Mouse (Mus musculus): ENCODE results near the gene Tmem33. TPM values are rescaled to one million over a fixed set of nuclear protein-coding genes. Genes with fewer than 3 reads are reported as not detected.

The Tmem33 gene
- total RNA-seq, 2 experiments from 2014 or later: 74.6 to 83.9 TPM

DNA sequence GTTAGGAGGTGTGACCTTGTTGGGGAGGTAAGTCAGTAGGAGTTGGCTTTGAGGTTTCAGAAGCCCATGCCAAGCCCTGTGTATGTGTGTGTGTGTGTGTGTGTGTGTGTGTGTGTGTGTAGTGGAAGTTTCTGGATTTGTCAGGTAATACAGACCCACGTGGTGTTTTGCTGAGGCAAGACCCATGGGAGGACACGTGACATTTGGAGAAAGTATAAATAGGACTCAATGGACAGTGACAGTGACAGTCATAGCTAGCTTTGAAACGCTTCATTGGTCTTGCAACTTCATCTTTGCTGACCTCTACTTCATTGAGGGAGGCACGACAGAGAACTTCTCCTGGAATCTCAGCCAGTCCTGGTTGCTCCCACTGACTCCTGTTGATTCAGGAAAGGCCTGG, 8.1 kb upstream of the Tmem33 start:
- DNase-seq (ENCODE audit: low spot score in 2 of 2): no peak

DNA sequence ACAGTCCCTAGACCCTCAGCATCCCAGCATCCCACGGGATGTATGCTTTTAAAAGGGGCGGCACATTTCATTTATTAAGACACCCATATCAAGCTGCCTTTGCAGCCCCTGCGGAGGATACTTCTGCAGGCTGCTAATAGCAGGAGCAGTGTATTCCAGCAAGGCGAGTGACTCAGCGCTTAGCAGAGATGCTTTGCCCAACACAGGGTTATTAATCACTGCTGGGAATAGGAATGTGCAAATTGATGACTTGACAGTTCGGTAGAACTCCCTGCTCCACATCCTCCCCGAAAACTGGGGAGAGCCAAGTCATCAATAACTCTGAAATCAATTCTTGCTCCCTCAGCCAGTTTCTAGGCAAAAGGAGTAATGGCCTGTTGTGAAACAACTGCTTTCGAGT, 4.7 kb upstream of the Tmem33 start:
- no peak for DNase-seq (ENCODE audit: low spot score in 2 of 2)

DNA sequence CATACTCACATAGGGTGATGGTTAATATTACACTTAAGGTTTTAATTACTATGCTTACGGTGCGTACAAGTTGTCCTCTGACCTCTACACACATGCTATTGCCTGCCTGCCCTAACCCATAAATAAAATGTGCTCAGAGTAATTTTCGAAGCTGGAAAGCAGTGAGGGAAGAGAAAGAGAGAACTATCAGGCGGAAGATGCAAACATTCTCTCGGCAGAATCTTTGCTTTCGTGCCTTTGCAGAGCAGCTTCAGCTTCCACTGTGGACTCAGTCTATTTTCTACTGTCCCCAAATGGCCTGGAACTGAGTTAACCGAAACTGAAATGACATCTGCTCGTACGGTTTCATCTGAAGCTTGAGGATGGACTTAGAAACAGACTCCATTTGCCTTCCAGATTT, 1.9 kb upstream of the Tmem33 start:
- no peak for DNase-seq (ENCODE audit: low spot score in 2 of 2)

DNA sequence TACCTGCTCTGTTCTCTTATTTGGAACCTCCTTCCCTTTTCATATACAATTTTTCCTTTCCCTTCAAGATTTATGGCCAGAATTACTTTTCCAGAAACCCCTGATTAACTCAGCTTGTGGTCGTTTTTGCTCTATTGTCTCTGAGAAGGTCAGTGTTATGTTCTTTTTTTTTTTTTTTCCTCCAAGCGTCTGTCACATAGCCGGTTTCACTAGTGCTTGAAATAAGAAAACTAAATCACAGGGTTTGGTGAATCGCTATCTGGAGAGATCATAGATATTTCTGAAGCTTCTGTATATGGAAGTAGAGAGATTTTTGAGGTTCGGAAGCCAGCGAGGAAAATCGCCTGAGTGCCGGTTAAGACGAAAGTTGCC, 220 bp upstream of the Tmem33 start:
- DNase-seq (ENCODE audit: low spot score in 2 of 2): no peak

DNA sequence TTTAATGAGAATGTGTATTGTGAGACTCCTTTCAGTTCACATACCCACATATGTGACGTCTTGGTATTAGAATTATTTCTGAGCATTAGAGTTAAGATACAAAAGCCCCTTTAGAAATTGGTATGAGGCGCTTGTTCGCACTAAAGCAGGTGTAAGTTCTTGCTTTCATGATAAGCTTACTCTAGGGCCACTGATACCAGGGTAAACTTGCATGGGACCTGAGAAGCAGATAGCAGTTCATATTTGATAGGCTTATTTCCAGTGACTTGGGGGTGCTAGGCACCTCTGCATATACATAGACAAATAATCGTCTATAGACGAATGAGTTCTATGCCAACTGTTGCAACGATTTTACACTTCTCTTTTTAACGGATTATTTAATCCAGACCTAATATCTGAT, 2.6 kb downstream of the Tmem33 start:
- DNase-seq (ENCODE audit: low spot score in 2 of 2): no peak

DNA sequence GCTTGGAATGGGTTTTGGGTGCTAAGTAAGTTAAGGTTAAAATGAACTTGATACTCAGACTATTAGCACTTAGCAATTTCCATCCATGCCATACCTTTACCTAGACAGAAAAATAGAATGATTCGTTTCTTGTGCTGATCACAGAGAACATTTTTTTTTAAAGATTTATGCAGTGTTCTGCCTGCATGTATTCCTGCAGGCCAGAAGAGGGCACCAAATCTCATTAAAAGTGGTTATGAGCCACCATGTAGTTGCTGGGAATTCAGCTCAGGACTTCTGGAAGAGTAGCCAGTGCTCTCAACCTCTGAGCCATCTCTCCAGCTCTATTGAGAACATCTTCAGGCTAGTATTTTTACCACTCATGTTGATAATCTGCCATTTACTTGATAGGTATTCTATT, 5.7 kb downstream of the Tmem33 start:
- DNase-seq (ENCODE audit: low spot score in 2 of 2): no peak

DNA sequence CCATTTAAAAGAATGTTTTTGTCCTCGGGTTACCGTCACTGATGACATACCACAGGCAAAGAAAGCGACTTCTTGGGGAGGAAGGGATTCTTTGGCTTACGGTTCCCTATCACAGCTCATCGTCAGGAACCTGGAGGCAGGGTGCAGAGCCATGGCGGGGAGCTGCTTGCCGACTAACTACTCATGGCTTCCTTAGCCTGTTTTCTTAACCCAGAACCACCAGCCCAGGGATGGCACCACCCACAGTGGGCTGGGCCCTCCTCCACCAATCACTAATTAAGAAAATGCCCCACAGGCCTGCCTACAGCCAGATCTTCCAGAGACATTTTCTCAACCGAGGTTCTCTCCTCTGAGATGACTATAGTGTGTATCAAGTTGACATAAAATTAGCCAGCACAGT, 8.9 kb downstream of the Tmem33 start:
- DNase-seq (ENCODE audit: low spot score in 2 of 2): no peak

DNA sequence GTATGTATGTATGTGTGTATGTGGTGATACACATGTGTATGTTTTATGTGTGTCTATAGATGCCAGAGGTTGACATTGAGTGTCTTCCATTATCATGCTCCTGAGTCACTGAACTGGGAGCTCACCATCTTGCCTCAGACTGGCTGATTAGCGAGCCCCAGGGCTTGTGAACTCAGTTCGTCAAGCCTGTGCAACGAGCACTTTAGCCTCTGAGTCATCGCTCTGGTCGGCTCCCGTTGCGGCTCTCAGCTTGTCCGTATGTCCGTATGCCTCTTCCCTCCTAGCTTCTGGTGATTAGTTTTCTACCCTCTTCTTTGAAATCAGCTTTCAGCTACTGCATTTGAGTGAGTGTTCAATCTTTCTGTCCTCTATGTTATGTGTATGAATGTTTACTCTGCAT, 19.0 kb downstream of the Tmem33 start:
- no peak for DNase-seq (ENCODE audit: low spot score in 2 of 2)

DNA sequence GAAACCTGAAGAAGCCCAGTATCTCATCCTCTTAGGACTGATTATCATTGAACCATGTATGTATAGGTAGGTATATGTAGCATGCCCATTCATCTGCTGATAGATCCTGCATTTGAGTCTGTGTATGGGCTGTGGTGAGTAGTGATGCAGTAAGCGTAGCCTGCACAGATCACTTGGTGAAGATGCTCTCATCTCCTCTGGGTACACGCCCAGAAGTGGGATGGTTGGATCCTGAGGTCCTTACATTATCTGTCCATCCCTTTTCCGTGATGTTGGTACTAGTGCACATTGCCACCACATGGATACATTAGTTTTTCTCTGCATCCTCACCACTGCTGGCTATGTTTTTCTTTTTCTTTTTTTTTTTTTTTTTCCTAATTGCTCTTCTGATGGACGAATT, 19.5 kb downstream of the Tmem33 start:
- DNase-seq (ENCODE audit: low spot score in 2 of 2): no peak

DNA sequence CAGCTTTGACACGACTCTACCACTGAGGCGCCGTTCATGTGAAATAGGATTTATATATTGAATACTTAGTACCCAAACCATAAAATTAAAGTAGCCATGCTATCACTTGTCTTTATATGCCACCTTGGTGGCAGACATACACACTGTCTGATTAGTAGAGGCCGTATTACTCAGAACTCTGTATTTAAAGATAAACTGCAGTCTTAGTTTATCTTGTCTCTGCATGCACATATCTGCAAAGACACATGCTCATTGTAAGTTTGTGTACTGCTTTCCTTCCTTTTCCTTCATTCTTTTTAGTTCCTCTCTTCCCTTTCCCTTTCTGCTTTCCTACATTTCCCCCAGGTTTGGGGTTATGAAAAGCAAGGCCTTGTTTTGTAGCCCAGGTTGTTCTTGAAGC, 20.0 kb downstream of the Tmem33 start:
- DNase-seq (ENCODE audit: low spot score in 2 of 2): no peak

DNA sequence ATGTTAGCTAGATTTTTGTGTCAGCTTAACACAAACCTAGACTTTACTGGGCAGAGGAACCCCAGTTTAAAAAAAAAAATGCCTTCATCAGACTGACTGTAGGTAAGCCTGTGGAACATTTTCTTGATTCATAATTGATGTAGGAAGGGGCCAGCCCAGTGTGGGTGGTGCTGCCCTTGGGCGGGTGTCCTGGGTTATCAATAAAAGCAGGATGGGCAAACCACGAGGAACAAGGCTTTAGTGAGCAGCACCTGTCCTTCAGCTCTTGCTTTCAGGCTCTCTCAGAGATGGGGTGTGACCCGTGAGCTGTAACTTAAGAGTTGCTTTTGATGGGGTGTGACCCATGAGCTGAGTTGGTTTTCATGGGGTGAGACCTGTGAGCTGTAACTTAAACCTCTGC, 34.7 kb downstream of the Tmem33 start:
- DNase-seq (ENCODE audit: low spot score in 2 of 2): no peak

DNA sequence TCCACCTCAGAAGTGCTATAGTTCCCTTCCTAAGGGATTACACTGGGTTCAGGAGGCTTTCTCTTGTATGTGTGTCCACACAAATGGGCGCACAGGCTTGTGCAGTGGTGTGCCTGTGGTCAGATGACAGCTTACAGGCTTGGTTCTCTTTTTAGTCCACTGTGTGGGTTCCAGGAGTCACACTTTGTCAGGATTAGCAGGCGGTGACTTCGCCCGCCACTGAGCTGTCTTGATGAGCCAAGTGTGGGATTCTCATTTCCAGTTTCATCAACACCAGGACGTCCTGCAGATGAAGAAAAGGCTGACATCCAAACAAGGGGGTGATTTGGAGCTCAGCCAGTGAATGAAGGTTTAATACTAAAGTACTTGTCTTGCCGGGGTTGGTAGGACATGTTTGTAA, 35.3 kb downstream of the Tmem33 start:
- DNase-seq (ENCODE audit: low spot score in 2 of 2): no peak

DNA sequence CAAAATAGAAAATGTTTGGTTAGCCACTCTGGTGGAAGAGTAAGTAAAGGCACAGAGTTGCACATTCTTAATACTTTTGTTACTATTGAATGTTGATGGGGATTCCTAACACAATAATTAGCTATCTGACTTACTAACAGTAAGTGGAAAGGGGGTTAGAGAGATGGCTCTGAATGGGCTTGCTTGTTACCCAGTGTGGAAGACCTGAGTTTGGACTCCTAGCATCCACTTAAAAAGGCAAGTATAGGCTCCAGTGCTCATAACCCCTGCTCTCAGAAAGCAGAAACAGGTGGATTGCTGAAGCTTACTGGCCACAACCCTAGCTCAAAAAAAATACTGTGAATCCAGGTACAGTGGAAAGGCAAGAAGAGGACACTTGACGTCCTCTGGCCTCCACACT, 35.8 kb downstream of the Tmem33 start:
- DNase-seq (ENCODE audit: low spot score in 2 of 2): no peak

DNA sequence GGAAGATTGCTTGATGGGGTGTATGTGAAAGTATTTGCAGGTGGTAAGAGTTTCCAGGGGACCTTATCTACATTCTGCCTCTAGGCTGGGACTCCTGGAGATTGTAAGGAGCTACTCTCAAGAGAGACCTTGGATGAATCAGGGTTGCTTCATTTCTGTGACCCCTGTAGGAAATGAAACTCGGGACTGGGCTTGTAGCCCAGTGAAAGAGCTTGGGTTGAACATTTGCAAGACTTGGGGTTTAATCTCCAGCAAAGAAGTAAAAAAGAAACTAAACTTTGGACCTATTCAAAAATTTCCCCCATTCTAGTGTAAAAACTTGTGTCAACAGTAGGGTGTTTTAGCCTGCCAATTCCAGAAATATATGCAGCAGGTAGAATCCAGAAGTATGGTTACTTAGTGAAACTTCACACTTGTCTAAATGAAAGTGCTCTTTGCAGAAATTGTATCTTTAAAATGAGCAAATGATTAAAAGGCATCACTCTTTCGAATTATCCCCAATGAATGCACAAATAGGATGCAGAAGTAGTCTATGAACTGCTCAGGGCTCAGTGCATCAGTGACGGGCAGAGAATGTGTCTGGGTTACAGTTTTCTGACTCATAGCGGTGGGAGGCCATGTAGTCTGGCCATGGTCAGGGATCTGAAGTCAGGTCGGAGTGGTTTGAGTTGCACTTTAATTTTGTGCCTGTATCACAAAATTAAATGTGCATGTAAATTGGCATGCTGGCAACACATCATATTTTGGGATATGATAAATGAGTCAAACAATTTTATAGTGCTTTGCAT, 36.9 kb downstream of the Tmem33 start:
- DNase-seq (ENCODE audit: low spot score in 2 of 2): no peak

DNA sequence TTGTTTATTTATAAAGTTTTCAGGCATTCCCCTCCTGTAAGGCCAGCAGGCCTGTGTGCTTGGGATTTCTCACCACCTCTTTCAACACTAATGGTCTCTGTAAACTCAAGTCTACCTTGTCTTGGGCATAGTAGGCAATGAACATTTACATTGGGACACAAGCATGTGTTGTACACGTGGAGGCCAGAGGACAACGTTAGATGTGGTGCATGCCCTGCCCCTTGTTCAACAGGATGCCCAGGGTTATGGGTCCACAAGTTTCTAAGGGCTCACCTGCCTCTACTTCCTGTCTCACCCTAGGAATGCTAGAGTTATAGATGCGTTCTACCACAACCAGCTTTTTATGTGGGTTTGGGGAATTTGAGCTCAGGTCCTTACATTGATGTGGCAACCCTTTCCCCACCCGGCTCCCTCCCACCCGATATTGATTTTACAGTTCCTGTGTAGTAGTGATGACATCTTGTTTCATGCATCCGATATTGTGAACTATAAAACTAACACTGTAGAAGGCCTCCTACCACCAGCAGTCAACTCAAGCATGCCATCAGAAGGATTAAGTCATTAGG, 39.6 kb downstream of the Tmem33 start:
- no peak for DNase-seq (ENCODE audit: low spot score in 2 of 2)

DNA sequence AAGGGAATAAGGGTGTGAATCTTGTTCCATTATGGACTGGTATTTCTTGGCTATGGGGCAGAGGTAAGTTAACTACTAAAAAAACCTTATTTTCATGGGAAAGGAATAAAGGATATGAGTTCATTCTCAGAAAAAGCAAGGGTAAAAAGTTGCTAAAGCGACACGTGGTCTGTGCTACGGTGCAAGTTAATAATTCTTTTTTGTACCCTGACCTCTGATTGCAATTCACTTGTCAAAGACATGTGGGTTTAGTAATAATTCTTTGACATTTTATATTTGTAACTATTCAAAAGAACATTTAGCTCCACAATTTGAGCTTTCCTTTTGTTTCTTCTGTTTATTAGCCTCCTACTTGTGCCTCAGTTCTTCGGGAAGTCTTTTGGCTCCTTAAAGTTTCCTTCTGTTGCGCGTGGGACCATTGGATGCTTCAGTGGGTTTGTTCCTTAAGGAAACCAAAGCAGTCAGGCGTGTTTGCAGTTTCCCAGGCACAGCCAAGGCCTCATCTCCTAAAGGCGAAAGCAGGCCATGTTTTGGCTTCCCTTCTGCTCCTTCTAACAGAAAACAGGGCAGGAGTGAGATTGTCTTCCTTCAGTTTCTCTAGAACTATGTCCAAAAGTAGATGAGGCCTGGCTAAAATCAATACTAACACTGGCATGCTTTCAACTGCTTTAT, 40.7 kb downstream of the Tmem33 start:
- DNase-seq (ENCODE audit: low spot score in 2 of 2): no peak

DNA sequence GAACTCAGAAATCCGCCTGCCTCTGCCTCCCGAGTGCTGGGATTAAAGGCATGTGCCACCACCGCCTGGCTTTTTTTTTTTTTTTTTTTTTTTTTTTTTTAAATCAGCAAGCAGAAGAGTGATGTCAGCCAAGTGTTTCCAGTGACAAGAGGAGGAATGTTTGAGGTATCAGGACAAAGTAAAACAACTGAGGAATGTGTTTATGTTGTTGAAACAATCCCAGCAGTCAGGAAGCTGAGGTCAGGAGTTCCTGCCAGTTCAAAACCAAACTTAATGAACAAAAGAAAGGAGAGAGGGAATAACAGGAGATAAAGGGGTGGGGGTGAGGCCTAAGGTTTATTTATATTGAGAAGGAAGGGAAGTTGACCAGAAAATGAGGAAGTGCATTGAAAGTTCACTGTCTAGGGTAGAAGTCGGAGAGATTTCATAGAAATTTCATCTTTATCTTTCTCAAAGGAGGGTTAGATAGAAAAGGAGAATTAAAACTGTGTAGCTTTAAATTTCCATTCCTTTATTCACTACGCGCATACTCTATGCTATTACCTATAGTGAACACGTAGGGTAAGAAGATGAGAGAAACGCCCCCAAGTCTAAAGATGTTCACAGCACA, 41.5 kb downstream of the Tmem33 start:
- no peak for DNase-seq (ENCODE audit: low spot score in 2 of 2)

DNA sequence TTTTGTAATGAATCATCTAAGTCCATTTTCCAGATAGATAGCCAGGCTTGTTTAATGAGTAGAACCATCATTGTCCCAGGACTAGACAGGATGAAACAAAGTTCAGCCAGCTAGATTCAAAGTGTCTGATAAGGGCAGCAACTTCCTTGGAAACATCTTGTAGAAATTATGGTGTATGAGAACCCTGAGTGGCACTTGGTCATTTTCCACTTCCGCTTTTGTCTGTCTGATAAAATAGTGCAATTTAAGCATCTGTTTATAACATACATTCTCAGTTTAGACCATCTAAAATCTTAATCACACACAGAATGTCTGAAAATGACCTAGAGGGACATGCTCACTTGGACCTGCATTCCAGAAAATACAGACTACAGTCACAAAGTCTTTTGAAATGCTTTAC, 43.5 kb downstream of the Tmem33 start:
- DNase-seq (ENCODE audit: low spot score in 2 of 2): no peak

DNA sequence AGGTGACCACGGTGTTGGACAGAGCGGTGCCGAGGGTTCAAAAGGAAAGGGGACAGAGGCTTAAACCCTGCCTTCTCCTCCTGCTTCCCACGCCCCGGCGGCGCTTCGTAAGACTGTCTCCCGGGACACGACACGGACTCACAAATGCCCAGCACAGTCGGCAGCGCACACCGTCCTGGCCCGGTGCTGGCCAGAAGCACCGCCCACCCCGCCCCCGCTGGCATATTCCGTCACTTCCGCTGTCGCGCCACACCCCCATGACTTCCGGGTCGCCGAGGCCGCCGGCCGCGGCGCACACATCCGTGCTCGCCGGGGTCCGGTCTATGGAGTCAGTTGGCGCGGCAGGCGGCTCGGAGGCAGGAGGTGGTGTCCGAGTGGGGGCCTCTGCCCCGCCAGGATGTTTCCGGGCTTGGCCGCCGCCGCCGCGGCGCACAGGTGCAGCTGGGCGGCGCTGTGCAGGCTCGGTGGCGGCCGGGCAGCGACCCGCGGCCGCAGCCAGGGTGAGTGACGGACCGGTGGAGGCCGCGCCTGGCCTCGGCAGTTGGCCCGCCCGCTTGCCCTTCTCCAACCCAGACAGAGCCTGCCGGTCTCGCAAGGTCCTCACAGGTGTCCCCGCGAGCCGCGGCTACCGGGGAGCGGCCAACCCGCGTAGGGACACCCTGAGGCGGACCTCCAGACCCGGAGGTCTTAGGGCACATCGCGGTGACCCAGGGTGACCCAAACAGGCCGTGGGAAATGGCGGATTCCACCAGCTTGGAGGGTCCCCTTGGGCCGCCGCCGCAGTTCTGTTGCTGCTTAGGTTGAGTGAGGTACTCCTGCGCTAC, 46.5 kb downstream of the Tmem33 start, which contains the start of gene Slc30a9:
Gene Slc30a9 (plus strand): TSS at position 258 of the 824 bp plus-strand sequence.
- peak; percentile 86 to 89 for DNase-seq (ENCODE audit: low spot score in 2 of 2)

DNA sequence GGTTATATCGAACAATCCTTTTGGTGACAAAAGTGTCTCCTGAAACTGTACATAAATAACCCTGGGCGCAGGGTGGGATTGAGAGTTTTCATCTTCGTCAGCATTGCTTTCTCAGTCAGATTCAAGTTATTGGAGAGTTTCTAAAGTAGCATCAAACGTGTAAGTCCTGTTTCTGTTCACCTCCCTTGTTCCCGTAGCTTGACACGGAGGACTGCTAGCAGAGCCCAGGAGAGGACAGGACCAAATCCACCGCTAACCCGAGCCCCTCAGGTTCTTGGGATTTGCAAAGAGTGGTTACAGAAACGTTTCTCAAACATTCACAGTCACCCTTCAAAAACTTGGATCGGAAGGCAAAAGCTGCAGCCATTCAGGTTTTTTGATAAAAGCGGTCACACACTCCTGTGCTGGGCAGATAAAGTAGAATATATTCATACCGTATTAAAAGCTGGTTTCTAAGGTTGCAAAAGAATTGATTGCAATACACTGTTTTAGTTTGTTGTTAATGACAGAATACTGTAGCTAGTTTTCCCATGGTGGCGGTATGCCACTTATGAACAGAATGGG, 47.4 kb downstream of the Tmem33 start:
- DNase-seq (ENCODE audit: low spot score in 2 of 2): no peak

Data from adrenal gland, postnatal 4 days (tissue).